Mouse (Mus musculus) lung, adult 2 months (tissue): ENCODE measurements around the gene Gm47429. TPM values are rescaled to one million over a fixed set of nuclear protein-coding genes. Genes with fewer than 3 reads are reported as not detected.
"Not testable (repeated sequence)": the region's sequence is repeated elsewhere in the genome, so short reads cannot be mapped to it uniquely, and the experiment has no call there.

Experiments used
- DNase-seq: peaks from one replicate; pipeline ENCODE4 v3.0.0; 2022
- H3K4me1 ChIP-seq: fragments of 200-500 bp; 2 replicates; pipeline ENCODE4 v1.6.1; 2011; ENCODE audit warnings: low read length; ENCODE audit not compliant: control insufficient read depth, insufficient read depth
- H3K4me3 ChIP-seq: fragments of 200-500 bp; replicated peaks from 2 replicates; pipeline ENCODE3; 2011; ENCODE audit warnings: low read depth, mild to moderate bottlenecking, control low read depth, low read length; ENCODE audit errors: extremely low read depth
- CTCF ChIP-seq: fragments of 200-500 bp; IDR thresholded peaks from 2 replicates; pipeline ENCODE4 v1.5.1; 2011; ENCODE audit warnings: mild to moderate bottlenecking, low read length, control low read depth; ENCODE audit not compliant: insufficient read depth
- POLR2A ChIP-seq: fragments of 200-500 bp; IDR thresholded peaks from 2 replicates; pipeline ENCODE4 v1.6.1; 2011; ENCODE audit warnings: low read depth, mild to moderate bottlenecking, control low read depth, low read length, borderline replicate concordance; ENCODE audit errors: extremely low read depth
- WGBS: fragments of 180-500 bp; shearing (Covaris S2); methylation state at CpG from one replicate; pipeline ENCODE4 v1.1.7; 2018; 5-methylcytosine and 5-hydroxymethylcytosine counted together
- polyA plus RNA-seq: library from polyadenylated mRNA; depleted of rRNA; stranded (reverse); fragments of >200 nt; gene quantifications from 2 replicates; pipeline ENCODE4 v1.2.3, GENCODE M21; 2012; rRNA removed

The Gm47429 gene
- not detected in 2 replicates for polyA plus RNA-seq

GRCm38 (mm10) chr13:50443812-50444211 is at the start of gene Gm47429:
TSS of gene Gm47429 (minus strand) at chr13:50443912.
- WGBS = 77% methylated on average over 2 of the region's 2 CpGs

GRCm38 (mm10) chr13:50488510-50488909 is 44.8 kb upstream of the Gm47429 start:
- not testable (repeated sequence) for DNase-seq, H3K4me1 ChIP-seq, H3K4me3 ChIP-seq

More at GRCm38 (mm10) chr13:50443812-50444211, at the start of gene Gm47429:
- no peak within 1 kb of the TSS for H3K4me3 ChIP-seq
- no peaks in the 10 kb centered on the region for H3K4me1 ChIP-seq
- DNase-seq = no peak
- no peak for TF ChIP-seq CTCF

- DNase-seq = no peak
- Histone ChIP-seq H3K4me1 (no peaks in the 10 kb centered on the region), H3K4me3 (no peak within 1 kb of the TSS)
- TF ChIP-seq CTCF (no peak), POLR2A (no peak)
- 68% methylated on average over 4 of the region's 4 CpGs for WGBS
Observed at GRCm38 (mm10) chr13:50467007-50467406, 23.3 kb upstream of the Gm47429 start, which contains the start of gene Nutm2. TSS of gene Nutm2 (plus strand) at chr13:50467307.

GRCm38 (mm10) chr13:50464621-50465562 is 21.2 kb upstream of the Gm47429 start:
- 25% methylated on average over 27 of the region's 27 CpGs for WGBS
- no peak overlapping the region for H3K4me3 ChIP-seq
- DNase-seq = no peak

DNA sequence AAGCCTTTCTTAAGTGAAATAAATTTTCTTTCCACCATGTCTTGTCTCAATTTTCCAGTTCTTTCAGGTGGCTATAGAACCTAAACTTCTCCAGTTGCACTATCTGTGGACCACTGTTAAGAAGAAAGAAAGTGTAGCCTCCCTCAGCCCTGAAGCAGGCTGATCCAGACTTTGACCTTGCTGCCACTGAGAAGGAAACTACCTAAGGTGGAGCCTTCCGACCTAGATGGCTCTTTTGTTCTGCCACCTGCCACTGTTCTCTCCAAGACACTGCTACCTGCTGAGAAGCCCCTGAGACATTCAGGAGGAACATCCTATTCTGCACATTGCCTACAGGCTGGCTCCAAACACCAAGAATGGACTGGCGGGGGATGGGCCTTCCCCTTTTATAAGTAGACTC is 16.7 kb upstream of the Gm47429 start:
- H3K4me3 ChIP-seq, DNase-seq, H3K4me1 ChIP-seq: not testable (repeated sequence)
- WGBS = 54% methylated on average over 2 of the region's 2 CpGs

More at GRCm38 (mm10) chr13:50464621-50465562, 21.2 kb upstream of the Gm47429 start:
- TF ChIP-seq CTCF = no peak
- no peak for TF ChIP-seq POLR2A
- no peaks in the 10 kb centered on the region for H3K4me1 ChIP-seq

- DNase-seq = no peak
- Histone ChIP-seq H3K4me3 (no peak overlapping the region), H3K4me1 (no peaks in the 10 kb centered on the region)
- TF ChIP-seq CTCF = no peak
- TF ChIP-seq POLR2A = no peak
- WGBS = 27% methylated on average over 4 of the region's 4 CpGs
Observed at GRCm38 (mm10) chr13:50453426-50453825, 9.7 kb upstream of the Gm47429 start.

GRCm38 (mm10) chr13:50452266-50452665 is 8.6 kb upstream of the Gm47429 start:
- H3K4me3 ChIP-seq, H3K4me1 ChIP-seq, DNase-seq: not testable (repeated sequence)
- WGBS = 59% methylated on average over 9 of the region's 9 CpGs

DNA sequence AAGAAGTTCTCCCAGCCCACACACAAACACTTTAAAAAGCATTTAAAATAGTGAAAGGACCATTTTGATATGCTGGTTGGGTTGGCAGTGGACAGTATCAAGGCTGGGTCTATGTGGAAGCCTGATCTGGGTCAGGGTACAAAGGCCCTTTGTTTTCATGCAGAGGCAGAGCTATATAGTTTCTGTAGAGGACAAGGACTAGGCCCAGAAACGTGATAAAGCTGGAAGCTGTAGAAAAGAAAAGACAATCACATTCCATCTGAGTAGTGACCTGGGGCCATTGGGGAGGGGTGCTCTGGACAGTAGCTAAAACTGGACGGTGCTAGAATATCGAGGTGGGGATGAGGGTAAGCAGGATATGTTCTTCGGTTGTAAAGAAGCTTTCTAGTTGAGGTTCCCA is 1.5 kb upstream of the Gm47429 start:
- TF ChIP-seq CTCF = no peak
- no peak for TF ChIP-seq POLR2A
- Histone ChIP-seq H3K4me1 (no peaks in the 10 kb centered on the region), H3K4me3 (no peak overlapping the region)
- 69% methylated on average over 4 of the region's 4 CpGs for WGBS
- no peak for DNase-seq

DNA sequence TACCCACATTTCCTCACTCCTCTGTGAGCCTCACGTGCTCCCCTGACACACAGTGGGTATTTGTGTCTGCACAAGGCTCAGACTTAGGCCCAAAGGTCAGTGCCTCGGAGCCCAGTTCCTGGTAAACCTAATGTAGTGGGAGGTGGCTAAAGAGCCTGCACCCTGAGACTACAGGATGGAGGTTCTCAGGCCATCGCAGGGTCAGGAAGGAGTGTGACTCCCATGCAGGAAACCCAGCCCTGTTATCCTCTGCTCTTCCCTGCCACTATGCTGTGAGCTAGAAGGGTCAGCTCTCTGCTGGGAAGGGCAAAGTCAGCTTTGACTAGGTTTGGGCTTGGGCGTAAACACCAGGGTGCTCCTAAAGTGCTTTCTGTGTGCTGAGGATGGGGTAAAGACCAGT is 17.0 kb downstream of the Gm47429 start:
- TF ChIP-seq POLR2A (no peak), CTCF (no peak)
- H3K4me3 ChIP-seq = no peak overlapping the region
- no peaks in the 10 kb centered on the region for H3K4me1 ChIP-seq
- no peak for DNase-seq
- 84% methylated on average over 4 of the region's 4 CpGs for WGBS

DNA sequence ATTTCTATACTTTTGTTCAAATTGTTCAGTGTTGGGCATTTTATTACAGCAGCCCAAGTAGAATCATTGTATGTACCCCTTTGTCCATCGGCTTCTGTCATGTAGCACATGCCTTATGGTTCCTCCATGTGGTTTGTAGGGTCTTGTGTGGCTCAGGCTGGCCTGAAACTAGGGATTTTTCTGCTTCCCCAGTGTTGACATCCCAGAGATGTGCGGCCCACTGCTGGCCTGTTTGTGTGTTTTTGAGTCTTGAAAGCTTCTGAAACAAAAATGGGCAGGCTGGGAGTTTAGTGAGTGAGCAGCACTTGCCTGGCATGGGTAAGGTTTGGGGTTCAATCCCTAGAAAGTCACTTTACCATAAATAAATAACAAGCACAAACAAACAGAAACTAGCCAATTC is 19.2 kb downstream of the Gm47429 start:
- Histone ChIP-seq H3K4me3 (no peak overlapping the region), H3K4me1 (no peaks in the 10 kb centered on the region)
- TF ChIP-seq CTCF = no peak
- TF ChIP-seq POLR2A = no peak
- DNase-seq = no peak
- WGBS = 94% methylated on average over 2 of the region's 2 CpGs

GRCm38 (mm10) chr13:50423625-50424209 is 20.0 kb downstream of the Gm47429 start:
- WGBS = 91% methylated on average over 8 of the region's 8 CpGs
- no peak for DNase-seq
- no peaks in the 10 kb centered on the region for H3K4me1 ChIP-seq
- TF ChIP-seq CTCF (no peak), POLR2A (no peak)
- no peak overlapping the region for H3K4me3 ChIP-seq
